Mouse (Mus musculus) adrenal gland (tissue): ENCODE data around the gene Tph1.
"Not testable (repeated sequence)": the region's sequence is repeated elsewhere in the genome, so short reads cannot be mapped to it uniquely, and the experiment has no call there.

Experiments used
- intact Hi-C: fragments of 180-260 bp; cut with DNase I; formaldehyde crosslinking; loops from one replicate; pipeline ENCODE4 v1.15.1; 2025

Tph1 gene

GRCm38 (mm10) chr7:46650231-46650630, 22.1 kb downstream of the Tph1 start:
- intact Hi-C loops: not testable (repeated sequence)

GRCm38 (mm10) chr7:46648431-46649140, 23.8 kb downstream of the Tph1 start:
- intact Hi-C loops: no loop called here

- intact Hi-C loops: no loop called here
These were observed 29.2 kb downstream of the Tph1 start for GRCm38 (mm10) chr7:46643172-46643571.

GRCm38 (mm10) chr7:46640062-46640461, 32.3 kb downstream of the Tph1 start:
- intact Hi-C loops: no loop called here

GRCm38 (mm10) chr7:46639692-46640031, 32.7 kb downstream of the Tph1 start, which contains the start of gene Sergef:
Gene Sergef, minus strand, starts transcription at chr7:46639807.
- intact Hi-C loops: no loop called here

- intact Hi-C loops: no loop called here
These were observed 33.2 kb downstream of the Tph1 start for GRCm38 (mm10) chr7:46638889-46639691.

GRCm38 (mm10) chr7:46628375-46628975, 43.9 kb downstream of the Tph1 start:
- intact Hi-C loops: no loop called here

GRCm38 (mm10) chr7:46623979-46624378, 48.4 kb downstream of the Tph1 start:
- intact Hi-C loops: no loop called here

GRCm38 (mm10) chr7:46618416-46619110, 53.8 kb downstream of the Tph1 start:
- intact Hi-C loops: no loop called here

- intact Hi-C loops: no loop called here
These were observed 55.8 kb downstream of the Tph1 start for GRCm38 (mm10) chr7:46616429-46617005.

- intact Hi-C loops: no loop called here
These were observed 56.9 kb downstream of the Tph1 start for GRCm38 (mm10) chr7:46615256-46615977.

GRCm38 (mm10) chr7:46614263-46614662, 58.1 kb downstream of the Tph1 start:
- intact Hi-C loops: no loop called here

GRCm38 (mm10) chr7:46613091-46613490, 59.2 kb downstream of the Tph1 start:
- intact Hi-C loops: no loop called here

GRCm38 (mm10) chr7:46612421-46612937, 59.9 kb downstream of the Tph1 start:
- intact Hi-C loops: no loop called here

- intact Hi-C loops: no loop called here
These were observed 60.4 kb downstream of the Tph1 start for GRCm38 (mm10) chr7:46611970-46612369.

- intact Hi-C loops: loop anchor here (5.0 kb wide), 1 partner anchor 327 kb away; no protein-coding TSS in a partner anchor
These were observed 63.0 kb downstream of the Tph1 start for GRCm38 (mm10) chr7:46609317-46609716.

- intact Hi-C loops: loop anchor here (2.0 to 5.0 kb wide), 2 partner anchors 215 to 325 kb away; no protein-coding TSS in a partner anchor
These were observed 64.8 kb downstream of the Tph1 start for GRCm38 (mm10) chr7:46607428-46608055.

GRCm38 (mm10) chr7:46607031-46607426, 65.3 kb downstream of the Tph1 start:
- intact Hi-C loops: loop anchor here (2.0 to 5.0 kb wide), 2 partner anchors 214 to 325 kb away; no protein-coding TSS in a partner anchor

- intact Hi-C loops: loop anchor here (2.0 to 5.0 kb wide), 2 partner anchors 214 to 324 kb away; no protein-coding TSS in a partner anchor
These were observed 65.8 kb downstream of the Tph1 start for GRCm38 (mm10) chr7:46606391-46607030.
